Mouse (Mus musculus) embryonic facial prominence, embryonic 15.5 days (tissue): ENCODE results near the gene Dhrs7c. TPM values are rescaled to one million over a fixed set of nuclear protein-coding genes. Genes with fewer than 3 reads are reported as not detected.
A peak's percentile ranks its signal among the peaks of the same experiment; 100 is the strongest.

ENCODE experiments used
- ATAC-seq: fragments of 200-750 bp; cut with Nextera tagmentation; 2 replicates; pipeline ENCODE4 v1.8.0; 2017; ENCODE audit warnings: low read depth, moderate TSS enrichment; ENCODE audit not compliant: insufficient number of reproducible peaks, low FRiP score, low TSS enrichment
- H3K27ac ChIP-seq: fragments of 300-500 bp; sonication (generic); replicated peaks from 2 replicates; pipeline ENCODE4 v1.5.1; 2015; ENCODE audit warnings: mild to moderate bottlenecking, inconsistent platforms
- H3K27me3 ChIP-seq: fragments of 300-500 bp; sonication (generic); 2 replicates; pipeline ENCODE4 v1.6.1; 2015; ENCODE audit warnings: inconsistent platforms
- H3K36me3 ChIP-seq: fragments of 300-500 bp; sonication (generic); 2 replicates; pipeline ENCODE4 v1.6.1; 2015; ENCODE audit warnings: mild to moderate bottlenecking, inconsistent platforms
- H3K4me1 ChIP-seq: fragments of 300-500 bp; sonication (generic); 2 replicates; pipeline ENCODE4 v1.6.1; 2015; ENCODE audit warnings: inconsistent platforms
- H3K4me2 ChIP-seq: fragments of 300-500 bp; sonication (generic); replicated peaks from 2 replicates; pipeline ENCODE4 v1.6.1; 2015; ENCODE audit warnings: mild to moderate bottlenecking, inconsistent platforms
- H3K4me3 ChIP-seq: fragments of 300-500 bp; sonication (generic); replicated peaks from 2 replicates; pipeline ENCODE4 v1.5.1; 2015; ENCODE audit warnings: mild to moderate bottlenecking, inconsistent platforms
- H3K9ac ChIP-seq: fragments of 300-500 bp; sonication (generic); 2 replicates; pipeline ENCODE4 v1.6.1; 2015; ENCODE audit warnings: inconsistent platforms
- H3K9me3 ChIP-seq: fragments of 300-500 bp; sonication (generic); replicated peaks from 2 replicates; pipeline ENCODE4 v1.6.1; 2016; ENCODE audit warnings: inconsistent platforms
- WGBS: fragments of 180-500 bp; shearing (Covaris S2); methylation state at CpG from one replicate; pipeline ENCODE4 v1.1.7; 2015; 5-methylcytosine and 5-hydroxymethylcytosine counted together
- polyA plus RNA-seq: library from polyadenylated mRNA; unstranded; fragments of >200 nt; fragmentation: Nextera tagmentation; extraction: Ambion mirVana; gene quantifications from 2 replicates; pipeline ENCODE4 v1.2.1, GENCODE M21; 2015

Gene Dhrs7c
- polyA plus RNA-seq, 1 experiment from 2014 or later: 8.5 TPM

GRCm38 (mm10) chr11:67806832-67807597 lies 9.0 kb downstream of the Dhrs7c start:
- Histone ChIP-seq H3K27me3 (no peaks in the 10 kb centered on the region), H3K36me3 (no peaks in the 10 kb centered on the region), H3K4me1 (no peaks in the 10 kb centered on the region), H3K9me3 (no peaks in the 10 kb centered on the region), H3K27ac (no peak overlapping the region), H3K4me2 (no peak overlapping the region), H3K9ac (no peak overlapping the region), H3K4me3 (no peak overlapping the region)
- 80% methylated on average over 11 of the region's 11 CpGs for WGBS
- no peak for ATAC-seq

- Histone ChIP-seq H3K27ac (no peak overlapping the region), H3K9me3 (no peaks in the 10 kb centered on the region), H3K4me1 (no peaks in the 10 kb centered on the region), H3K36me3 (no peaks in the 10 kb centered on the region), H3K4me2 (no peak overlapping the region), H3K4me3 (no peak overlapping the region), H3K27me3 (no peaks in the 10 kb centered on the region), H3K9ac (no peak overlapping the region)
- 79% methylated on average over 5 of the region's 5 CpGs for WGBS
- no peak for ATAC-seq
Measured at GRCm38 (mm10) chr11:67808051-67808450, 10.1 kb downstream of the Dhrs7c start.

DNA sequence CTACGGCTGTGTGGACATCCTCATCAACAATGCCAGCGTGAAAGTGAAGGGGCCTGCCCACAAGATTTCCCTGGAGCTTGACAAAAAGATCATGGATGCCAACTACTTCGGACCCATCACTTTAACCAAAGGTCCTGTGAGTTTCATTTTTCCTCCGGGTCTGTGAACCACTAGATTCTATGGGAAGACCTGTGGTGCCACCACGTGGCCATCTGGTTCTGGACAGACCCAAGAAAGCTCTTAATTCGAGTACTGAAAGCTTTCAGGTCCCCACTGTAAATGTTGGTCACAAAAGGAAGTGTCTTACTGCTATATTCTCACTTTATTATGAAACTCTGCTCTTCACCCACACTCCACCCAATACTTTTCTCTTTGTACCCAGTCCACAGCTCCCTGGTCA lies 13.5 kb downstream of the Dhrs7c start:
- WGBS: 82% methylated on average over 6 of the region's 6 CpGs
- H3K9me3 ChIP-seq: no peaks in the 10 kb centered on the region

GRCm38 (mm10) chr11:67819604-67820003 lies 21.6 kb downstream of the Dhrs7c start:
- no peak overlapping the region for H3K27ac ChIP-seq
- WGBS: 5% methylated on average over 5 of the region's 5 CpGs
- ATAC-seq: no peak
- H3K27me3 ChIP-seq: no peaks in the 10 kb centered on the region; the same call in 1 of the 2 replicates
- no peaks in the 10 kb centered on the region for H3K36me3 ChIP-seq
- H3K9me3 ChIP-seq: no peaks in the 10 kb centered on the region
- no peak overlapping the region for H3K9ac ChIP-seq
- 0 out of 2 replicates have a peak overlapping the region, but pooled peaks have one; percentile 16 for H3K4me3 ChIP-seq
- peaks cover 6% of the 10 kb centered on the region; the same call in 1 of the 2 replicates for H3K4me1 ChIP-seq
- peak overlapping the region; percentile 36; the same call in 1 of the 2 replicates for H3K4me2 ChIP-seq

More for the DNA sequence above, 13.5 kb downstream of the Dhrs7c start:
- Histone ChIP-seq H3K27me3 (no peaks in the 10 kb centered on the region), H3K9ac (no peak overlapping the region), H3K4me3 (no peak overlapping the region), H3K4me1 (no peaks in the 10 kb centered on the region), H3K4me2 (no peak overlapping the region), H3K27ac (no peak overlapping the region), H3K36me3 (no peaks in the 10 kb centered on the region)
- ATAC-seq: no peak

DNA sequence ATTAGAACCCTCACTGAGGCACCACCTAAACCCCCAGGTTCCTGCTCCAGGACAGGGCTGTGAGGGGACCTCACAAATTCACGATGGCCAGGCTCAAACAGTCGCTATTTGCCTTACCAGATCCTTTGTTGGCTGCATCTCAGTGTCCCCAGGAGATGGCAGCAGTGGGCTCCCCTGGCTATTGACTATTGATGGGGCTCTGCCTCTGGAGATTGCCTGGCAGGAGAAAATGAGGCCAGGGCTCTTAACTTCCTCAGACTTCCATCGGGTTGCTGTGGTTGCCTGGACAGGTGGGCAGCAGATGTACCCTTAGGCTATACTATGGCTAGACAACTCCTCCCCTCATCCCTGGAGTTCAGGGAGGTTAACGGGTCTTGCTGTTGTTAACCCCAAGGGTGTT lies 22.2 kb downstream of the Dhrs7c start:
- peaks cover 6% of the 10 kb centered on the region; the same call in 1 of the 2 replicates for H3K4me1 ChIP-seq
- no peaks in the 10 kb centered on the region; the same call in 1 of the 2 replicates for H3K27me3 ChIP-seq
- ATAC-seq: no peak
- H3K27ac ChIP-seq: no peak overlapping the region
- H3K9me3 ChIP-seq: no peaks in the 10 kb centered on the region
- H3K9ac ChIP-seq: no peak overlapping the region
- 8% methylated on average over 4 of the region's 4 CpGs for WGBS
- H3K36me3 ChIP-seq: no peaks in the 10 kb centered on the region
- H3K4me2 ChIP-seq: peak overlapping the region; percentile 36; the same call in 1 of the 2 replicates
- H3K4me3 ChIP-seq: no peak overlapping the region

GRCm38 (mm10) chr11:67821560-67821959 lies 23.6 kb downstream of the Dhrs7c start:
- no peaks in the 10 kb centered on the region for H3K9me3 ChIP-seq
- H3K4me2 ChIP-seq: no peak overlapping the region
- WGBS: 86% methylated on average over 6 of the region's 6 CpGs
- H3K4me3 ChIP-seq: no peak overlapping the region
- H3K27ac ChIP-seq: no peak overlapping the region
- H3K36me3 ChIP-seq: no peaks in the 10 kb centered on the region
- no peak overlapping the region for H3K9ac ChIP-seq
- peaks cover 6% of the 10 kb centered on the region; the same call in 1 of the 2 replicates for H3K4me1 ChIP-seq
- H3K27me3 ChIP-seq: no peaks in the 10 kb centered on the region; the same call in 1 of the 2 replicates
- no peak for ATAC-seq

- no peak for ATAC-seq
- Histone ChIP-seq H3K4me3 (no peak overlapping the region), H3K27ac (no peak overlapping the region), H3K9ac (no peak overlapping the region), H3K4me2 (no peak overlapping the region), H3K27me3 (no peaks in the 10 kb centered on the region), H3K4me1 (no peaks in the 10 kb centered on the region), H3K36me3 (no peaks in the 10 kb centered on the region), H3K9me3 (no peaks in the 10 kb centered on the region)
- 41% methylated on average over 12 of the region's 12 CpGs for WGBS
Measured at GRCm38 (mm10) chr11:67828360-67829059, 30.5 kb downstream of the Dhrs7c start.

DNA sequence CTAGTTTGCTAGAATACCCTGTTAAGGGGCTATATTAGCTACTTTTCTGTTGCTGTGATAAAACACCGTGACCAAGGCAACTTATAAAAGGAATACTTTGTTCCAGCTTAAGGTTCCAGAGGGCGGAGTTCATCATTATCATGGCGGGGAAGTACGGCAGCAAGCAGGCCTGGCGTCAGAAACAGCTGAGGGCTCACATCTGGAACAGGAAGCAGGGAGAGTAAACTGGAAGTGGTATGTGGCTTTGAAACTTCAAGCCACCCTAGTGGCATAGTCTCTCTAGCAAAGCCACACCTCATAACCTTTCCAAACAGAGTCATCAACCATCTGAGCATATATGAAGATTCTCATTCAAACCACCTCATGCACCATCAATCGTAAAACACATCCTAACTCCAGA lies 31.5 kb downstream of the Dhrs7c start:
- Histone ChIP-seq H3K4me2 (no peak overlapping the region), H3K9ac (no peak overlapping the region), H3K4me3 (no peak overlapping the region), H3K4me1 (no peaks in the 10 kb centered on the region), H3K9me3 (no peaks in the 10 kb centered on the region), H3K27me3 (no peaks in the 10 kb centered on the region), H3K27ac (no peak overlapping the region), H3K36me3 (no peaks in the 10 kb centered on the region)
- ATAC-seq: no peak
- 63% methylated on average over 6 of the region's 6 CpGs for WGBS

GRCm38 (mm10) chr11:67831820-67832219 lies 33.8 kb downstream of the Dhrs7c start:
- WGBS: 70% methylated on average over 5 of the region's 5 CpGs
- Histone ChIP-seq H3K9me3 (no peaks in the 10 kb centered on the region), H3K4me1 (no peaks in the 10 kb centered on the region), H3K27me3 (no peaks in the 10 kb centered on the region), H3K4me3 (no peak overlapping the region), H3K4me2 (no peak overlapping the region), H3K36me3 (no peaks in the 10 kb centered on the region), H3K9ac (no peak overlapping the region), H3K27ac (no peak overlapping the region)
- no peak for ATAC-seq

- Histone ChIP-seq H3K9ac (no peak overlapping the region), H3K4me3 (no peak overlapping the region), H3K27ac (no peak overlapping the region), H3K4me1 (no peaks in the 10 kb centered on the region), H3K9me3 (no peaks in the 10 kb centered on the region), H3K27me3 (no peaks in the 10 kb centered on the region), H3K4me2 (no peak overlapping the region), H3K36me3 (no peaks in the 10 kb centered on the region)
- 80% methylated on average over 10 of the region's 10 CpGs for WGBS
- ATAC-seq: no peak
Measured at GRCm38 (mm10) chr11:67835408-67836078, 37.6 kb downstream of the Dhrs7c start.

DNA sequence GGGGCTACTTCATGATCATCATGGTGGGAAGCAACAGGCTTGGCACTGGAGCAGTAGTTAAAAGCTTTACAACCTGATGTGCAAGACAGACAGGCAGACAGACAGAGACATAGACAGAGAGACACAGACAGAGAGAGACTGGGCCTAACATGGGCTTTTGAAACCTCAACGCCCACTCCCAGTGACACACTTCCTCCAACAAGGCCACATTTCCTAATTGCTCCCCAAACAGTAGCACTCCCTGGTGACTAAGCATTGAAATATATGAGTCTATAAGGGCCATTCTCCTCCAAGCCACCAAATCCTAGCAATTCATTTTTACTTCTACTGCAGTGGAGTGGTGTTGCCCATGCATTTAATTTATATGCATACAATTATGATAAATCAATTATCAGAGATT lies 41.8 kb downstream of the Dhrs7c start:
- H3K4me3 ChIP-seq: no peak overlapping the region
- no peaks in the 10 kb centered on the region for H3K4me1 ChIP-seq
- H3K9ac ChIP-seq: no peak overlapping the region
- H3K36me3 ChIP-seq: no peaks in the 10 kb centered on the region
- 83% methylated on average over 1 of the region's 1 CpGs for WGBS
- H3K4me2 ChIP-seq: no peak overlapping the region
- H3K27ac ChIP-seq: no peak overlapping the region
- H3K9me3 ChIP-seq: no peaks in the 10 kb centered on the region
- no peaks in the 10 kb centered on the region for H3K27me3 ChIP-seq
- ATAC-seq: no peak
